Mouse (Mus musculus) ovary, postnatal 36 days (tissue): ENCODE results near the gene Krtap19-3.

Experiments used
- DNase-seq: peaks from one replicate; pipeline ENCODE4 v3.0.0; 2022; ENCODE audit warnings: low spot score, mixed read lengths

The Krtap19-3 gene

GRCm38 (mm10) chr16:88877938-88878337 is at the start of gene Krtap19-3:
Krtap19-3 (minus strand) TSS chr16:88878038.
- no peak for DNase-seq

- DNase-seq = no peak
These were observed 18.5 kb upstream of the Krtap19-3 start, which contains the start of gene Krtap19-5 for GRCm38 (mm10) chr16:88896357-88896756. Krtap19-5 (minus strand) TSS chr16:88896457.

- no peak for DNase-seq
These were observed 9.0 kb upstream of the Krtap19-3 start for GRCm38 (mm10) chr16:88886870-88887269.

GRCm38 (mm10) chr16:88884989-88885388 is 7.2 kb upstream of the Krtap19-3 start, which contains the start of gene Krtap19-4:
Krtap19-4 (minus strand) TSS chr16:88885089.
- DNase-seq = no peak

GRCm38 (mm10) chr16:88874169-88874568 is 3.7 kb downstream of the Krtap19-3 start, which contains the start of gene Krtap19-2:
Krtap19-2 (minus strand) TSS chr16:88874269.
- DNase-seq = no peak

GRCm38 (mm10) chr16:88869311-88869710 is 8.5 kb downstream of the Krtap19-3 start, which contains the start of gene Krtap19-1:
Krtap19-1 (minus strand) TSS chr16:88869411.
- no peak for DNase-seq

- DNase-seq = no peak
These were observed 12.9 kb downstream of the Krtap19-3 start for GRCm38 (mm10) chr16:88864887-88865407.

- DNase-seq = no peak
These were observed 26.4 kb downstream of the Krtap19-3 start for GRCm38 (mm10) chr16:88851450-88851849.

- DNase-seq = no peak
These were observed 29.3 kb downstream of the Krtap19-3 start for GRCm38 (mm10) chr16:88848558-88848957.

- DNase-seq = no peak
These were observed 30.5 kb downstream of the Krtap19-3 start for GRCm38 (mm10) chr16:88847363-88847762.
